Mouse (Mus musculus): ENCODE measurements around the gene Rpl38. TPM values are rescaled to one million over a fixed set of nuclear protein-coding genes. Genes with fewer than 3 reads are reported as not detected.

Gene Rpl38
- total and polyA plus RNA-seq, 2 experiments from 2014 or later = 977 to 1,541 TPM

- H3K4me3 ChIP-seq (ENCODE audit: low read depth, low read length) = no peak overlapping the region
- no peaks in the 10 kb centered on the region for H3K4me1 ChIP-seq (ENCODE audit: insufficient read depth, low read length)
- 81% methylated on average over 3 of the region's 3 CpGs for WGBS
- H3K27me3 ChIP-seq (ENCODE audit: insufficient read depth, low read length) = no peaks in the 10 kb centered on the region
- H3K9ac ChIP-seq (replicated peaks; ENCODE audit: low read length, poor library complexity, severe bottlenecking) = no peak overlapping the region
- no peaks in the 10 kb centered on the region for H3K36me3 ChIP-seq (ENCODE audit: insufficient read depth, low read length)
- ATAC-seq (ENCODE audit: low FRiP score) = no peak
- no peak for DNase-seq (ENCODE audit: low spot score)
- H3K27ac ChIP-seq (ENCODE audit: low read depth, low read length) = no peak overlapping the region
- no peaks in the 10 kb centered on the region for H3K9me3 ChIP-seq (ENCODE audit: low read length)
- no peak overlapping the region for H3K4me2 ChIP-seq (ENCODE audit: low read depth, low read length, poor library complexity, severe bottlenecking)
- no peak for TF ChIP-seq CTCF (IDR thresholded peaks at IDR 0.05)
Measured at GRCm38 (mm10) chr11:114688729-114689128, 20.4 kb downstream of the Rpl38 start.

GRCm38 (mm10) chr11:114690192-114690591 is 21.9 kb downstream of the Rpl38 start:
- WGBS = 88% methylated on average over 15 of the region's 15 CpGs
- Histone ChIP-seq H3K4me2 (ENCODE audit: low read depth, low read length, poor library complexity, severe bottlenecking) (no peak overlapping the region), H3K9ac (replicated peaks; ENCODE audit: low read length, poor library complexity, severe bottlenecking) (no peak overlapping the region), H3K27me3 (ENCODE audit: insufficient read depth, low read length) (no peaks in the 10 kb centered on the region), H3K4me3 (ENCODE audit: low read depth, low read length) (no peak overlapping the region), H3K9me3 (ENCODE audit: low read length) (no peaks in the 10 kb centered on the region), H3K36me3 (ENCODE audit: insufficient read depth, low read length) (no peaks in the 10 kb centered on the region), H3K27ac (ENCODE audit: low read depth, low read length) (no peak overlapping the region), H3K4me1 (ENCODE audit: insufficient read depth, low read length) (no peaks in the 10 kb centered on the region)
- DNase-seq (ENCODE audit: low spot score) (no peak), ATAC-seq (ENCODE audit: low FRiP score) (no peak)
- no peak for TF ChIP-seq CTCF (IDR thresholded peaks at IDR 0.05)

- no peaks in the 10 kb centered on the region for H3K9me3 ChIP-seq (ENCODE audit: low read length)
- 61% methylated on average over 6 of the region's 6 CpGs for WGBS
- H3K4me1 ChIP-seq (ENCODE audit: insufficient read depth, low read length) = no peaks in the 10 kb centered on the region
- no peaks in the 10 kb centered on the region for H3K36me3 ChIP-seq (ENCODE audit: insufficient read depth, low read length)
- DNase-seq (ENCODE audit: low spot score) = no peak
- H3K4me3 ChIP-seq (ENCODE audit: low read depth, low read length) = no peak overlapping the region
- no peak for ATAC-seq (ENCODE audit: low FRiP score)
- H3K4me2 ChIP-seq (ENCODE audit: low read depth, low read length, poor library complexity, severe bottlenecking) = no peak overlapping the region
- no peaks in the 10 kb centered on the region for H3K27me3 ChIP-seq (ENCODE audit: insufficient read depth, low read length)
- no peak overlapping the region for H3K9ac ChIP-seq (replicated peaks; ENCODE audit: low read length, poor library complexity, severe bottlenecking)
- TF ChIP-seq CTCF (IDR thresholded peaks at IDR 0.05) = no peak
- no peak overlapping the region for H3K27ac ChIP-seq (ENCODE audit: low read depth, low read length)
Measured at GRCm38 (mm10) chr11:114691454-114692182, 23.3 kb downstream of the Rpl38 start.

- Histone ChIP-seq H3K9me3 (ENCODE audit: low read length) (no peaks in the 10 kb centered on the region), H3K27me3 (ENCODE audit: insufficient read depth, low read length) (no peaks in the 10 kb centered on the region), H3K4me3 (ENCODE audit: low read depth, low read length) (no peak overlapping the region), H3K27ac (ENCODE audit: low read depth, low read length) (no peak overlapping the region), H3K36me3 (ENCODE audit: insufficient read depth, low read length) (no peaks in the 10 kb centered on the region), H3K4me1 (ENCODE audit: insufficient read depth, low read length) (no peaks in the 10 kb centered on the region), H3K4me2 (ENCODE audit: low read depth, low read length, poor library complexity, severe bottlenecking) (no peak overlapping the region), H3K9ac (replicated peaks; ENCODE audit: low read length, poor library complexity, severe bottlenecking) (no peak overlapping the region)
- TF ChIP-seq CTCF (IDR thresholded peaks at IDR 0.05) = no peak
- 39% methylated on average over 7 of the region's 7 CpGs for WGBS
- DNase-seq (ENCODE audit: low spot score) (no peak), ATAC-seq (ENCODE audit: low FRiP score) (no peak)
Measured at GRCm38 (mm10) chr11:114692601-114693000, 24.3 kb downstream of the Rpl38 start.

GRCm38 (mm10) chr11:114693456-114693855 is 25.1 kb downstream of the Rpl38 start:
- Histone ChIP-seq H3K36me3 (ENCODE audit: insufficient read depth, low read length) (no peaks in the 10 kb centered on the region), H3K27me3 (ENCODE audit: insufficient read depth, low read length) (no peaks in the 10 kb centered on the region), H3K27ac (ENCODE audit: low read depth, low read length) (no peak overlapping the region), H3K9ac (replicated peaks; ENCODE audit: low read length, poor library complexity, severe bottlenecking) (no peak overlapping the region), H3K9me3 (ENCODE audit: low read length) (no peaks in the 10 kb centered on the region), H3K4me2 (ENCODE audit: low read depth, low read length, poor library complexity, severe bottlenecking) (no peak overlapping the region), H3K4me3 (ENCODE audit: low read depth, low read length) (no peak overlapping the region), H3K4me1 (ENCODE audit: insufficient read depth, low read length) (no peaks in the 10 kb centered on the region)
- 90% methylated on average over 6 of the region's 6 CpGs for WGBS
- DNase-seq (ENCODE audit: low spot score) = no peak
- no peak for TF ChIP-seq CTCF (IDR thresholded peaks at IDR 0.05)
- ATAC-seq (ENCODE audit: low FRiP score) = no peak

GRCm38 (mm10) chr11:114694451-114694850 is 26.1 kb downstream of the Rpl38 start:
- no peak overlapping the region for H3K4me2 ChIP-seq (ENCODE audit: low read depth, low read length, poor library complexity, severe bottlenecking)
- no peak for TF ChIP-seq CTCF (IDR thresholded peaks at IDR 0.05)
- 82% methylated on average over 2 of the region's 2 CpGs for WGBS
- no peaks in the 10 kb centered on the region for H3K9me3 ChIP-seq (ENCODE audit: low read length)
- no peak overlapping the region for H3K27ac ChIP-seq (ENCODE audit: low read depth, low read length)
- H3K9ac ChIP-seq (replicated peaks; ENCODE audit: low read length, poor library complexity, severe bottlenecking) = no peak overlapping the region
- H3K27me3 ChIP-seq (ENCODE audit: insufficient read depth, low read length) = no peaks in the 10 kb centered on the region
- DNase-seq (ENCODE audit: low spot score) (no peak), ATAC-seq (ENCODE audit: low FRiP score) (no peak)
- H3K36me3 ChIP-seq (ENCODE audit: insufficient read depth, low read length) = no peaks in the 10 kb centered on the region
- H3K4me1 ChIP-seq (ENCODE audit: insufficient read depth, low read length) = no peaks in the 10 kb centered on the region
- no peak overlapping the region for H3K4me3 ChIP-seq (ENCODE audit: low read depth, low read length)

Measured in midbrain, postnatal 0 days (tissue).